Mouse (Mus musculus) CD4-positive, CD25-positive, alpha-beta regulatory T cell (primary cell): ENCODE data around the gene Arhgef38. TPM values are rescaled to one million over a fixed set of nuclear protein-coding genes. Genes with fewer than 3 reads are reported as not detected.

Experiments used
- polyA plus RNA-seq: library from polyadenylated mRNA; unstranded; fragments of 100-300 nt; shearing (Covaris generic); gene quantifications from one replicate; pipeline ENCODE4 v1.2.1, GENCODE M21; 2017

The Arhgef38 gene
- 0.08 TPM for polyA plus RNA-seq

DNA sequence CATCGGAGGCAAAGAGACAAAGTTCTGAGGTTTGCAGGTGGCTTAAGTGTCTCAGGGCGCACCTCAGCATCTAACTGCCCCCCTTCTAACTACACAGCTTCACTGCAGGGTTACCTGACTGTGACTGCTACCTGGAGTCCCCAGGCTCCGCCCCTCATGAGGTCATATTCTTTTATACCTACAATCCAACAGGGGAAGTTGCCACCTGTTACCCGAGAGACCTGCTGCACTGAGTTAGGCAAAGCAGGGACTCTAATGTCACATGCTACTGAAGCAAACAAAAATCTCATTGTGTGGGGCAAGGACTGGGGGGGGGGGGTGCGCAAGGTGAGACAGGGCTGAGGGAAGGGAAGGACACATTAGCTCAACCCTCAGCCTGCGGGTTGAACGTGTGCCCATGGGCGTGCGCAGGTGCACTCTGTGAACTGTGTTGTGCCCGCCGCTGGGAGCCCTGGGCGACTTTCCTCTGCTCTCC lies at the start of gene Arhgef38:
Gene Arhgef38, minus strand, starts transcription at position 129 of the 475 bp plus-strand sequence.

GRCm38 (mm10) chr3:133091664-133092273 lies 143.0 kb downstream of the Arhgef38 start, which contains the start of the genes Ints12 and Gstcd:
Ints12 (plus strand) TSS chr3:133091840.
Gstcd (minus strand) TSS chr3:133092033.

Other genes starting within 250 kb of the Arhgef38 start
- gene Ints12, start 143.1 kb downstream of the Arhgef38 start, polyA plus RNA-seq = 21.2 TPM
- 4.8 TPM for gene Gstcd, start 142.9 kb downstream of the Arhgef38 start, polyA plus RNA-seq
- gene Ppa2, start 75.2 kb upstream of the Arhgef38 start, polyA plus RNA-seq = 53.8 TPM